Comparison of ENCODE assay signal across 8 mouse cellular contexts in the genomic region with DNA sequence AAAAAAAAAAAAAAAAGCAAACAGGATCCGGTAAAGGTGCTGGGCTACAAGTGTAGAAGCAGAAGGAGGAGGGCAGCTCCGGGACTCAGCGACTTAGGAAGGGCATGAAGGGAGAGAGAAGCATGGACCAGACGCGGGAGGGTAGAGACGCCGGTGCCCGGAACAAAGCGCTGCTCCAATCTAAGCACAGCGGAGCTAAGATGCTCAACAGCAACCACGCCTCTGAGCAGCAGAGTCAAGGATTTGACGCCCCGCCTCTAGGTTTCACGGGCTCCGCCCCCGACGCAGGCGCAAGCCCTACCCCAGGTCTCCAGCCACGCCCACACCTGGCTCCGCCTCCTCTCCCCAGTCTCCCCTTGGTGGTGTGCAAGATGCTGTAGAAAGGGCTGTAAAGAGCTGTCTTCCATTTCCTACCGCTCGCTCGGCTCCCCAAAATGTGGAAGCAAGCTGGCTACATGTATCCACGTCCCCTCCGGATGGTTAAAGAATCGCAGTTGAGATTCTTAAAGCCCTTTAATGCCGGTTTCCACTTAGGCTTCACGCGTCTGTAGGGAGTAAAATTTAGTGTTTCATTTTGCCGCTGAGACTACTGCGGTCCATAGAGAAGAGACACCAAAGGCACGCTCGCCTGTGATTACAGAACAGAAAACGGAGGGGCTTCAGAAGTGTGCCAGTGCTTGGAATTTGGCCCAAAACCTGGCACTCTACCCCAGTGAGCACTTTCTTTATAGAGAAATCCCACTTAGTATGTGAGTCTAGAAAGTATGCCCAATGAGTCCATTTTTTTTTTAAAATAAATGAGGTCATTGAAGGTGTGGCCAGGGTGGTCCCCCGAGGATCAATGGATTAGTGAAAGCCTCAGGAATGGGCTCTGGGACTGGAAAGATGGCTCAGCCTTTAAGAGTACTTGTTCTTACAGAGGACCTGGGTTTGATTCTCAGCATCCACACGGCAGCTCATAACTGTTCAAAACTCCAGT. TPM values are rescaled to one million over a fixed set of nuclear protein-coding genes. Genes with fewer than 3 reads are reported as not detected.
A peak's percentile ranks its signal among the peaks of the same experiment; 100 is the strongest.
DNase-seq lines count a peak whose midpoint lies in the region; ATAC-seq and TF ChIP-seq lines count a peak whose summit lies in the region.

A gene (minus strand): TSS at position 211 of the 979 bp plus-strand sequence.

- no peak within 1 kb of the TSS for H3K27ac ChIP-seq in heart, embryonic 11.5 days (ENCODE audit: low read depth, low read length)
- 0 out of 2 replicates have a peak within 1 kb of the TSS, but pooled peaks have one; percentile 29 for H3K27ac ChIP-seq in kidney, embryonic 16.5 days (ENCODE audit: low read length)
- H3K27ac ChIP-seq in liver, adult 2 months (replicated peaks; ENCODE audit: insufficient read depth, low read depth, low read length), result peak within 1 kb of the TSS; percentile 77

- H3ac ChIP-seq in myocyte (ENCODE audit: control insufficient read depth, insufficient read length), result no peak within 1 kb of the TSS

- peak within 1 kb of the TSS; percentile 12; the same call in 1 of the 2 replicates for H3K9ac ChIP-seq in heart, embryonic 11.5 days (ENCODE audit: low read depth, low read length)
- peak within 1 kb of the TSS; percentile 56; the same call in 1 of the 2 replicates for H3K9ac ChIP-seq in kidney, embryonic 16.5 days (replicated peaks; ENCODE audit: low read length)
- peak within 1 kb of the TSS; percentile 62 for H3K9ac ChIP-seq in liver, adult 2 months (ENCODE audit: low read depth, low read length)

- ATAC-seq in erythroblast, adult 5-6 weeks (replicated peaks; ENCODE audit: low FRiP score, poor library complexity, severe bottlenecking), result peak; percentile 95
- peak; percentile 80 for ATAC-seq in heart, embryonic 11.5 days (replicated peaks; ENCODE audit: insufficient number of reproducible peaks, low FRiP score, low TSS enrichment)
- peak; percentile 95 for ATAC-seq in kidney, embryonic 16.5 days (ENCODE audit: low FRiP score, low TSS enrichment)

- 4% methylated on average over 36 of the region's 36 CpGs for WGBS in heart, embryonic 11.5 days (ENCODE audit: insufficient replicate concordance)
- WGBS in kidney, embryonic 16.5 days, result 3% methylated on average over 36 of the region's 36 CpGs
- 2% methylated on average over 36 of the region's 36 CpGs for WGBS in liver, adult 2 months

- H3K36me3 ChIP-seq in heart, embryonic 11.5 days (ENCODE audit: control insufficient read depth, insufficient read depth, low read length), result no peaks in the 10 kb centered on the region
- H3K36me3 ChIP-seq in kidney, embryonic 16.5 days (ENCODE audit: insufficient read depth, low read length), result no peaks in the 10 kb centered on the region
- peaks cover 7% of the 10 kb centered on the region for H3K36me3 ChIP-seq in liver, adult 2 months (ENCODE audit: control insufficient read depth, insufficient read depth, low read length)
- no peaks in the 10 kb centered on the region for H3K36me3 ChIP-seq in myocyte (ENCODE audit: control insufficient read depth, insufficient read depth)
- no peaks in the 10 kb centered on the region for H3K36me3 ChIP-seq in splenic B cell, adult 2 months (ENCODE audit: control insufficient read depth, insufficient read depth, low read length, poor library complexity, severe bottlenecking)

- TF ChIP-seq POLR2A in liver, adult 2 months (IDR thresholded peaks at IDR 0.05; ENCODE audit: extremely low read depth, insufficient read depth, low read length), result peak; percentile 35; the same call in 1 of the 2 replicates
- TF ChIP-seq POLR2A in myocyte (IDR thresholded peaks at IDR 0.05; ENCODE audit: insufficient read length, low read depth), result peak; percentile 22

- H3K9me3 ChIP-seq in heart, embryonic 11.5 days (replicated peaks; ENCODE audit: control insufficient read depth, low read length), result no peaks in the 10 kb centered on the region
- no peaks in the 10 kb centered on the region for H3K9me3 ChIP-seq in kidney, embryonic 16.5 days (ENCODE audit: low read length)

- H3K4me3 ChIP-seq in heart, embryonic 11.5 days (ENCODE audit: low read depth, low read length), result peak within 1 kb of the TSS; percentile 48
- H3K4me3 ChIP-seq in kidney, embryonic 16.5 days (ENCODE audit: low read length), result peak within 1 kb of the TSS; percentile 56
- H3K4me3 ChIP-seq in liver, adult 2 months (ENCODE audit: insufficient read depth, low read depth, low read length), result peak within 1 kb of the TSS; percentile 45
- H3K4me3 ChIP-seq in myocyte, result peak within 1 kb of the TSS; percentile 24

- peak within 1 kb of the TSS; percentile 93 for H3K4me2 ChIP-seq in heart, embryonic 11.5 days
- peak within 1 kb of the TSS; percentile 95 for H3K4me2 ChIP-seq in kidney, embryonic 16.5 days (replicated peaks; ENCODE audit: low read depth, low read length)
- peak within 1 kb of the TSS; percentile 96 for H3K4me2 ChIP-seq in myocyte (ENCODE audit: low read depth)

- H3K27me3 ChIP-seq in heart, embryonic 11.5 days (ENCODE audit: control insufficient read depth, insufficient read depth, low read length), result peaks cover 71% of the 10 kb centered on the region
- peaks cover 40% of the 10 kb centered on the region for H3K27me3 ChIP-seq in kidney, embryonic 16.5 days (ENCODE audit: insufficient read depth, low read length)
- H3K27me3 ChIP-seq in liver, adult 2 months (ENCODE audit: control insufficient read depth, insufficient read depth, low read length), result no peaks in the 10 kb centered on the region
- H3K27me3 ChIP-seq in myocyte (ENCODE audit: control insufficient read depth, insufficient read depth, insufficient read length), result peaks cover 34% of the 10 kb centered on the region
- H3K27me3 ChIP-seq in splenic B cell, adult 2 months (ENCODE audit: control insufficient read depth, insufficient read depth, low read length, poor library complexity, severe bottlenecking), result no peaks in the 10 kb centered on the region

- peaks cover 9% of the 10 kb centered on the region; the same call in 1 of the 2 replicates for H3K4me1 ChIP-seq in heart, embryonic 11.5 days (ENCODE audit: control insufficient read depth, insufficient read depth, low read length)
- peaks cover 17% of the 10 kb centered on the region for H3K4me1 ChIP-seq in kidney, embryonic 16.5 days (ENCODE audit: insufficient read depth, low read length)
- H3K4me1 ChIP-seq in liver, adult 2 months (ENCODE audit: control insufficient read depth, insufficient read depth, low read length), result peaks cover 15% of the 10 kb centered on the region

- H3K79me2 ChIP-seq in liver, adult 2 months (ENCODE audit: control insufficient read depth, insufficient read depth, low read length), result peaks cover 13% of the 10 kb centered on the region; the same call in 1 of the 2 replicates
- H3K79me2 ChIP-seq in myocyte (ENCODE audit: control insufficient read depth, insufficient read depth), result no peaks in the 10 kb centered on the region

- TF ChIP-seq CTCF in liver, adult 2 months (IDR thresholded peaks at IDR 0.05; ENCODE audit: low read depth, low read length), result no peak

- DNase-seq in B cell, adult 2 months, result peak; percentile 99 to 100
- DNase-seq in brain, adult 2 months (ENCODE audit: low read depth, low spot score), result peak; percentile 99
- DNase-seq in liver, adult 2 months (ENCODE audit: extremely low read depth, low read depth, low spot score), result peak; percentile 89
- peak; percentile 97 for DNase-seq in splenic B cell, adult 2 months (ENCODE audit: low read depth, low spot score)

TF ChIP-seq in myocyte, 11 proteins besides CTCF, POLR2A, EP300 and RAD21:
- TF ChIP-seq MAX (IDR thresholded peaks at IDR 0.05; ENCODE audit: low read depth) (no peak), MYOG (IDR thresholded peaks at IDR 0.05; ENCODE audit: control insufficient read depth in 1 of 3, insufficient read depth in 1 of 3, insufficient read length in 2 of 3, low read depth in 2 of 3) (no peak), REST (IDR thresholded peaks at IDR 0.05; ENCODE audit: insufficient read depth, insufficient read length) (no peak), SRF (IDR thresholded peaks at IDR 0.05; ENCODE audit: control insufficient read depth, insufficient read length, low read depth) (no peak), MYOD1 (IDR thresholded peaks at IDR 0.05; ENCODE audit: control insufficient read depth in 1 of 3, insufficient read length in 2 of 3, low read depth in 2 of 3) (no peak), USF1 (IDR thresholded peaks at IDR 0.05; ENCODE audit: low read depth) (no peak), TCF12 (IDR thresholded peaks at IDR 0.05; ENCODE audit: insufficient read depth, poor library complexity, severe bottlenecking) (no peak), E2F4 (IDR thresholded peaks at IDR 0.05; ENCODE audit: insufficient read depth) (no peak), TCF3 (IDR thresholded peaks at IDR 0.05; ENCODE audit: insufficient read length, low read depth) (no peak)

RNA-seq across cellular contexts. Expression of the gene that starts here (rescaled TPM):
- not detected in 2 replicates for total RNA-seq in erythroblast, adult 5-6 weeks (2015; ENCODE audit: low replicate concordance)
- not detected in 2 replicates for total RNA-seq in erythroblast, adult 5-6 weeks (2017; ENCODE audit: low replicate concordance)
- polyA plus RNA-seq in heart, embryonic 11.5 days (2014; fragmentation: Nextera tagmentation; extraction: Ambion mirVana), result 0.39 and 0.46 TPM in 2 replicates
- 1.2 and 1.8 TPM in 2 replicates for polyA plus RNA-seq in kidney, embryonic 16.5 days (2015; fragmentation: Nextera tagmentation; extraction: Ambion mirVana)
- total RNA-seq in liver, adult 2 months (2014; rRNA removed), result 0.09 and 0.34 TPM in 2 replicates
- 0.21 and 0.24 TPM in 2 replicates for polyA plus RNA-seq in liver, adult 2 months (2012; rRNA removed)
- polyA plus RNA-seq in myocyte (2012; fragmentation: generic; extraction: Trizol), result 0.17 TPM

Comparison
In these comparisons a context has a peak if more than half of its experiments do, and no peak if none do; other contexts are left out.
1. Peak in ATAC-seq in erythroblast, adult 5-6 weeks; RNA of the gene not detected or under 1 TPM.
2. Peak in ATAC-seq, H3K4me3 ChIP-seq, H3K9ac ChIP-seq and H3K4me2 ChIP-seq in heart, embryonic 11.5 days; RNA of the gene not detected or under 1 TPM.
3. Peak in DNase-seq, H3K4me3 ChIP-seq, H3K27ac ChIP-seq and H3K9ac ChIP-seq in liver, adult 2 months; RNA of the gene not detected or under 1 TPM.
4. H3K9ac ChIP-seq: peak in every context shown above with its lines; median percentile 62 in liver, adult 2 months; 56 in kidney, embryonic 16.5 days; 12 in heart, embryonic 11.5 days.